Mouse (Mus musculus): Measurements from ENCODE around the gene Casz1. TPM values are rescaled to one million over a fixed set of nuclear protein-coding genes. Genes with fewer than 3 reads are reported as not detected.

Casz1 gene
- polyA plus RNA-seq (2015; fragmentation: Illumina TruSeq; extraction: RNeasy Lipid Tissue Mini Kit (QIAGEN cat#74804); ENCODE audit: insufficient read depth, low replicate concordance) = 2.7 TPM

GRCm38 (mm10) chr4:148804137-148804779 lies at the start of gene Casz1:
Gene Casz1 (plus strand): TSS chr4:148804429.

Other genes starting within 250 kb of the Casz1 start
- 51.3 TPM for gene Exosc10, start 246.0 kb upstream of the Casz1 start, polyA plus RNA-seq (2015; fragmentation: Illumina TruSeq; extraction: RNeasy Lipid Tissue Mini Kit (QIAGEN cat#74804); ENCODE audit: insufficient read depth, low replicate concordance)
- 15.1 TPM for gene Srm, start 212.9 kb upstream of the Casz1 start, polyA plus RNA-seq (2015; fragmentation: Illumina TruSeq; extraction: RNeasy Lipid Tissue Mini Kit (QIAGEN cat#74804); ENCODE audit: insufficient read depth, low replicate concordance)
- 0.10 TPM for gene Masp2, start 201.9 kb upstream of the Casz1 start, polyA plus RNA-seq (2015; fragmentation: Illumina TruSeq; extraction: RNeasy Lipid Tissue Mini Kit (QIAGEN cat#74804); ENCODE audit: insufficient read depth, low replicate concordance)
- gene Tardbp, start 177.4 kb upstream of the Casz1 start, polyA plus RNA-seq (2015; fragmentation: Illumina TruSeq; extraction: RNeasy Lipid Tissue Mini Kit (QIAGEN cat#74804); ENCODE audit: insufficient read depth, low replicate concordance) = 751 TPM
- gene Gm572, start 161.1 kb upstream of the Casz1 start, polyA plus RNA-seq (2015; fragmentation: Illumina TruSeq; extraction: RNeasy Lipid Tissue Mini Kit (QIAGEN cat#74804); ENCODE audit: insufficient read depth, low replicate concordance) = not detected